Mouse (Mus musculus): ENCODE data around the gene 4931422A03Rik.
"Not testable (repeated sequence)": the region's sequence is repeated elsewhere in the genome, so short reads cannot be mapped to it uniquely, and the experiment has no call there.

4931422A03Rik gene

GRCm38 (mm10) chr2:104024656-104025055, 3.5 kb downstream of the 4931422A03Rik start:
- DNase-seq = no peak

GRCm38 (mm10) chr2:104023096-104023495, 5.1 kb downstream of the 4931422A03Rik start:
- DNase-seq = no peak

- DNase-seq = not testable (repeated sequence)
These were observed 19.3 kb downstream of the 4931422A03Rik start for GRCm38 (mm10) chr2:104008853-104009252.

GRCm38 (mm10) chr2:104007793-104008519, 20.2 kb downstream of the 4931422A03Rik start:
- no peak for DNase-seq

- peak; percentile 40 to 47 for DNase-seq
These were observed 25.3 kb downstream of the 4931422A03Rik start for GRCm38 (mm10) chr2:104002711-104003413.

GRCm38 (mm10) chr2:104001861-104002260, 26.3 kb downstream of the 4931422A03Rik start:
- DNase-seq = no peak

- no peak for DNase-seq
These were observed 27.1 kb downstream of the 4931422A03Rik start for GRCm38 (mm10) chr2:104001076-104001475.

- DNase-seq = no peak
These were observed 35.4 kb downstream of the 4931422A03Rik start for GRCm38 (mm10) chr2:103992618-103993332.

GRCm38 (mm10) chr2:103992162-103992561, 36.0 kb downstream of the 4931422A03Rik start:
- DNase-seq = no peak

GRCm38 (mm10) chr2:103991303-103991702, 36.9 kb downstream of the 4931422A03Rik start:
- no peak for DNase-seq

GRCm38 (mm10) chr2:103989724-103990123, 38.4 kb downstream of the 4931422A03Rik start:
- no peak for DNase-seq

GRCm38 (mm10) chr2:103987595-103987994, 40.6 kb downstream of the 4931422A03Rik start:
- not testable (repeated sequence) for DNase-seq

GRCm38 (mm10) chr2:103983146-103983545, 45.0 kb downstream of the 4931422A03Rik start:
- DNase-seq = no peak

GRCm38 (mm10) chr2:103982250-103982649, 45.9 kb downstream of the 4931422A03Rik start:
- peak; percentile 56 to 71 for DNase-seq

- no peak for DNase-seq
These were observed 50.4 kb downstream of the 4931422A03Rik start for GRCm38 (mm10) chr2:103977716-103978115.

GRCm38 (mm10) chr2:103977216-103977615, 50.9 kb downstream of the 4931422A03Rik start:
- no peak for DNase-seq

- DNase-seq = no peak
These were observed 52.3 kb downstream of the 4931422A03Rik start for GRCm38 (mm10) chr2:103975904-103976303.

GRCm38 (mm10) chr2:103971838-103972237, 56.3 kb downstream of the 4931422A03Rik start:
- DNase-seq = no peak

GRCm38 (mm10) chr2:103970791-103971649, 57.1 kb downstream of the 4931422A03Rik start:
- DNase-seq = peak in 1 of 2 experiments; percentile 9

GRCm38 (mm10) chr2:103970041-103970790, 57.9 kb downstream of the 4931422A03Rik start:
- peak; percentile 10 to 49 for DNase-seq

- DNase-seq = peak; percentile 44 to 51
These were observed 58.6 kb downstream of the 4931422A03Rik start for GRCm38 (mm10) chr2:103969437-103970040.

Measured in cerebellum, adult 18-20 months (tissue).